Mouse (Mus musculus): ENCODE measurements around the gene Tomt.

Gene Tomt

DNA sequence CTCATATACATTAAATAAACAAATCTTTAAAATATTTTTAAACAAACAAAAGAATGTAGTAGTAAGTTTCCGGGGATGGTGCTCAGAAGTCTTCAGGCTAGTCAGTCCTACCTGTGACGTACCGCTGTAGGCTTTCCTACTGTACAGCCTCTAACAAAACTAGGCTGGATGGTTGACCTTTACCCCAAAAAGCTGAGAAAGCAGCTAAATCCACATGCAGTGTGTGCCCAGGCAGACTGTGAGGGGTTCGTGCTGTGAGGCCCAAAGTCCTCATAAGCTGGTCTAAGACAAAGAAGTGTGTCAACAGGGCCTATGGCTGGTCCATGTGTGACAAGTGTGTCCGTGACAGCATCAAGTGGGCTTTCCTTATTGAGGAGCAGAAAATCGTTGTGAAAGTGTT is 53.3 kb downstream of the Tomt start:
- DNase-seq = no peak

DNA sequence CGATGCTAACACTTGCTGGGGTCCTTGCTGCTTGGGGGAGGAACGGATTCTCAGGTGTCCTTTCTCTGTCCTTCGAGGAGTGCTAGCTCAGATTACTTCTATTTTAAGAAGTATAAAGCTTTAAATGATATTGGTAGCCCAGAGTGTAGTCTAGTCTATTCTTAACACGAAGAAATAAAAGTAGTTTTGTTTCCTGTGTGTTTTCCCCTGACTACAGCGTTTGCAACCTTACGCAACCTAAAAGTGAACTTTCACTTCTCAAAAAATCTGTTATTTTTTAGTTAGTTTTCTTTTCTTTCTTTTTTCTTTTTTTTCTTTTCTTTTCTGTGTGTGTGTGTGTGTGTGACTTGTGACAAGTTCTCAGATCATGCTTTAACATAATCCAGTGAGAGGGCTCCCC is 54.5 kb downstream of the Tomt start:
- DNase-seq = no peak

Data from cerebellum, adult 11-12 months (tissue).